Mouse (Mus musculus) embryonic facial prominence, embryonic 14.5 days (tissue): ENCODE data around the gene Sycp3. TPM values are rescaled to one million over a fixed set of nuclear protein-coding genes. Genes with fewer than 3 reads are reported as not detected.
"Not testable (repeated sequence)": the region's sequence is repeated elsewhere in the genome, so short reads cannot be mapped to it uniquely, and the experiment has no call there.

Source experiments
- ATAC-seq: fragments of 200-750 bp; cut with Nextera tagmentation; 2 replicates; pipeline ENCODE4 v1.8.0; 2017; ENCODE audit warnings: low read depth, moderate number of reproducible peaks, moderate TSS enrichment
- DNase-seq: peaks from one replicate; pipeline ENCODE4 v3.0.0-alpha.2; 2015; ENCODE audit warnings: low spot score
- H3K27ac ChIP-seq: fragments of 300-500 bp; sonication (generic); replicated peaks from 2 replicates; pipeline ENCODE4 v1.5.1; 2014; ENCODE audit warnings: low read depth, mild to moderate bottlenecking, low read length, moderate library complexity
- H3K27me3 ChIP-seq: fragments of 300-500 bp; sonication (generic); replicated peaks from 2 replicates; pipeline ENCODE4 v1.6.1; 2014; ENCODE audit warnings: low read length; ENCODE audit not compliant: control insufficient read depth, insufficient read depth
- H3K36me3 ChIP-seq: fragments of 300-500 bp; sonication (generic); 2 replicates; pipeline ENCODE4 v1.6.1; 2014; ENCODE audit warnings: low read length, mixed read lengths; ENCODE audit not compliant: control insufficient read depth, insufficient read depth
- H3K4me1 ChIP-seq: fragments of 300-500 bp; sonication (generic); 2 replicates; pipeline ENCODE4 v1.6.1; 2014; ENCODE audit warnings: antibody characterized with exemption, low read length; ENCODE audit not compliant: control insufficient read depth, insufficient read depth
- H3K4me2 ChIP-seq: fragments of 300-500 bp; sonication (generic); 2 replicates; pipeline ENCODE4 v1.6.1; 2014; ENCODE audit warnings: low read depth, mild to moderate bottlenecking, low read length, moderate library complexity, mixed read lengths
- H3K4me3 ChIP-seq: fragments of 300-500 bp; sonication (generic); 2 replicates; pipeline ENCODE4 v1.5.1; 2014; ENCODE audit warnings: low read depth, mild to moderate bottlenecking, low read length
- H3K9ac ChIP-seq: fragments of 300-500 bp; sonication (generic); 2 replicates; pipeline ENCODE4 v1.6.1; 2014; ENCODE audit warnings: low read depth, mild to moderate bottlenecking, low read length, moderate library complexity, mixed read lengths
- H3K9me3 ChIP-seq: fragments of 300-500 bp; sonication (generic); 2 replicates; pipeline ENCODE4 v1.6.1; 2016; ENCODE audit warnings: low read length; ENCODE audit not compliant: control insufficient read depth
- WGBS: fragments of 180-500 bp; shearing (Covaris S2); extraction: QIAGEN DNeasy Blood & Tissue Kit; methylation state at CpG from one replicate; pipeline ENCODE4 v1.1.7; 2014; 5-methylcytosine and 5-hydroxymethylcytosine counted together
- polyA plus RNA-seq: library from polyadenylated mRNA; unstranded; fragments of >200 nt; fragmentation: Nextera tagmentation; extraction: Ambion mirVana; gene quantifications from 2 replicates; pipeline ENCODE4 v1.2.1, GENCODE M21; 2014

Sycp3 gene
- polyA plus RNA-seq, 1 experiment from 2014 or later = not detected

DNA sequence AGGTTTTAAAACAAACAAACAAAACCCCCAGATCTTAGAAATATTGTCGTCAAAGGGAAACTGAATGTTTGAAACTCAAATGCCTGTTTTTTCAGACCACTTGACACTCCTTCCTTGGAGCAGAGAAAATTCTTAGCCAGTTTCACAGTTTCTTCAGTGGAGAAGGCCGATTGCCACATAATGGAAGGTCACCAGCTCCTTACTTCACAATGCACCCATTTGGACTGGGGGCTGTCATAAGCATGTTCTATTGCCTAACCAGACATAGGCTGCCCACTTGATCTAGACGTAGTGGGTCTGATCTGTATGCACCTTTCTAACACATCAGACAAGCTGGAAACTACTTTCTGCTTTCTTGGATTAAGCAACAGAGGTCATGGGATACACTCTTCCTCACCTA, 45.1 kb downstream of the Sycp3 start:
- Histone ChIP-seq H3K9me3 (no peaks in the 10 kb centered on the region), H3K4me2 (no peak overlapping the region; the same call in 1 of the 2 replicates), H3K27me3 (no peaks in the 10 kb centered on the region), H3K4me3 (peak overlapping the region; percentile 62; the same call in 1 of the 2 replicates), H3K36me3 (no peaks in the 10 kb centered on the region), H3K9ac (no peak overlapping the region), H3K4me1 (peaks cover 18% of the 10 kb centered on the region), H3K27ac (no peak overlapping the region)
- DNase-seq (no peak), ATAC-seq (no peak)
- 53% methylated on average over 3 of the region's 3 CpGs for WGBS

DNA sequence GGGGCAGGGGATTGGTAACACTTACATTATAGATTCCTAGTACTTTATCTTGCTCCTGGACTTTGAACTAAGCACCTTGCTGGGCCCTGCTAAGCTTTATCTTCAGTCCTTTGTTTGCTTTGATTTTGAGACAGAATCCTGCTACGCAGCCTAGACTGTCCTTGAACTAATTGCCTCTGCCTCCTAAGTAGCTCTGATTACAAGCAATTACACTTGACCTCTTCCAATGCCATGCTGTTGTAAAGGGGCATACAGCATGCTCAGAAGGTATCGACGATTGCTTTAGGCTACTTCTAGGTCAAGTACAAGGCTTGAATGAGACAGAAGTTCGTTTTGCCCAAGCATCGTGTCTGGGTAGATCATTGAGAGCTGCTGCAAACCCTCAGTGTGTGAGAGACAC, 45.9 kb downstream of the Sycp3 start:
- no peak overlapping the region for H3K4me3 ChIP-seq
- H3K9me3 ChIP-seq = no peaks in the 10 kb centered on the region
- no peaks in the 10 kb centered on the region for H3K36me3 ChIP-seq
- no peak for DNase-seq
- no peak overlapping the region for H3K9ac ChIP-seq
- ATAC-seq = no peak
- H3K4me1 ChIP-seq = peaks cover 18% of the 10 kb centered on the region
- no peak overlapping the region for H3K4me2 ChIP-seq
- H3K27me3 ChIP-seq = no peaks in the 10 kb centered on the region
- WGBS = 44% methylated on average over 5 of the region's 5 CpGs
- H3K27ac ChIP-seq = no peak overlapping the region

GRCm38 (mm10) chr10:88507691-88508143, 48.3 kb downstream of the Sycp3 start:
- WGBS = 75% methylated on average over 7 of the region's 7 CpGs
- Histone ChIP-seq H3K27ac (no peak overlapping the region), H3K4me2 (no peak overlapping the region), H3K9ac (no peak overlapping the region), H3K27me3 (no peaks in the 10 kb centered on the region), H3K9me3 (no peaks in the 10 kb centered on the region), H3K36me3 (no peaks in the 10 kb centered on the region), H3K4me1 (peaks cover 4% of the 10 kb centered on the region; the same call in 1 of the 2 replicates), H3K4me3 (no peak overlapping the region)
- no peak for DNase-seq
- ATAC-seq = no peak

GRCm38 (mm10) chr10:88510503-88511271, 51.3 kb downstream of the Sycp3 start:
- Histone ChIP-seq H3K4me1 (no peaks in the 10 kb centered on the region), H3K4me3 (no peak overlapping the region), H3K9ac (no peak overlapping the region), H3K9me3 (no peaks in the 10 kb centered on the region), H3K4me2 (no peak overlapping the region), H3K27me3 (no peaks in the 10 kb centered on the region), H3K27ac (no peak overlapping the region), H3K36me3 (no peaks in the 10 kb centered on the region)
- whole genome bisulfite sequencing = 76% methylated on average over 12 of the region's 12 CpGs
- no peak for ATAC-seq
- no peak for DNase-seq

DNA sequence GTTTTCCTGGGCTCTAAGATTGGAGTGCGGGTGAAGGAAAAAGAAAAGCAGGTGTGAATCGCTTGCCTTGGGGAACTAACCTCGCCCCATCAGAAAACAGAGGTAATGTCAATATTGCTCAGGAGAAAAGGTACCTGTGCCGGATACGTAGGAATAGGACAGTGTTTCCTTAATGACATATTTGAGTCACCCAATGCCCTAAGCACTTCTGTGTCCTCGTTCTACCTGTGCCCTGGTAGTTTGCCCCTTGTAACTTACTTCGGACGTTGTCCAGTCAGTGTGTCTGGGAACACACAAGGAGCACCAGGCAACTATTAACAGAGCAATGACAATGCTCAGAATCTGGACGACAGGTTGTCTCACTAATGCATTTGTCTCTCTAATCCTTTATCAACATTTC, 52.0 kb downstream of the Sycp3 start:
- WGBS = 87% methylated on average over 9 of the region's 9 CpGs
- Histone ChIP-seq H3K27ac (no peak overlapping the region), H3K36me3 (no peaks in the 10 kb centered on the region), H3K9me3 (no peaks in the 10 kb centered on the region), H3K9ac (no peak overlapping the region), H3K27me3 (no peaks in the 10 kb centered on the region), H3K4me1 (no peaks in the 10 kb centered on the region), H3K4me3 (no peak overlapping the region), H3K4me2 (no peak overlapping the region)
- ATAC-seq (no peak), DNase-seq (no peak)

- Histone ChIP-seq H3K27me3 (no peaks in the 10 kb centered on the region), H3K4me2 (no peak overlapping the region), H3K36me3 (no peaks in the 10 kb centered on the region), H3K9me3 (no peaks in the 10 kb centered on the region), H3K4me1 (no peaks in the 10 kb centered on the region), H3K4me3 (no peak overlapping the region), H3K27ac (no peak overlapping the region), H3K9ac (no peak overlapping the region)
- WGBS = 68% methylated on average over 8 of the region's 8 CpGs
- DNase-seq (no peak), ATAC-seq (no peak)
Measured at GRCm38 (mm10) chr10:88513574-88514135, 54.3 kb downstream of the Sycp3 start.

DNA sequence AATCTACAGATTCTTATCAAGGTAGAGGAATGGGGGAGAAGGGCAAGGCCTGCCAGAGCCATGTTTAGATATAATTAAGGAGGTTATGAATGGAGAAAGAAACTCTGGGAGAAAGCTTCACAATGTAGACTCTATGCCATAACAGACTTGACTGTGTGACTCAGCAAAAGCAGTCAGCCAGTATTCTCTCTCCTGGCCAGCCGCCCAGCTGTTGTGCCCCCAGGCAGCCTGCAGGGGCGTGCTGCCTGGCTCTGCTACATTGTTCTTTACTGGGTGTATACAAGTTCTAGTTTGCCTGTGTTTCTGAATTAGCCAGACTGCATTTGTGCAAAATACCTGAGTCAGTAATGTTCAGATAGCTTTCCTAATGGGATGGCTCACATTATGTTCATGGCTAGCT, 55.1 kb downstream of the Sycp3 start:
- Histone ChIP-seq H3K4me1 (no peaks in the 10 kb centered on the region), H3K27me3 (no peaks in the 10 kb centered on the region), H3K4me2 (no peak overlapping the region), H3K4me3 (no peak overlapping the region), H3K36me3 (no peaks in the 10 kb centered on the region), H3K27ac (no peak overlapping the region), H3K9ac (no peak overlapping the region), H3K9me3 (no peaks in the 10 kb centered on the region)
- ATAC-seq = no peak
- DNase-seq = peak; percentile 47
- 44% methylated on average over 2 of the region's 2 CpGs for WGBS

DNA sequence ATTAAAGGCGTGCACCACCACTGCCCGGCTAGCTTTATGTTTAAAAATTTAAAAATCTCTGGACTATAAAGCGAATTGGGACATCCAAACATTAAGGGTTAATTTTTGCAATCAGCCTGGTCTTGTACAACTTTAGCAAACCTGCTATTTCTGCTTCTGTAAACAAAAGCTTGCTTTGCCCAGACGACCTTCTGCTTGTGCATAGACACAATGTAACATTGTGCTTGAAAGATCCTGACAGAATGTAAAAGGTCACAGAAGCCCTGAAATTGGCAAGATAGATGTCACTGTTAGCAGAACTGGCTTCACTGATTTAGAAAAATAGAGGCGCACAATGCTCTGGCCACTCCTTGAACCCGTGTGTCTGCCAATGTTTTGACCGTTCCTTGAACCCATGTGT, 55.7 kb downstream of the Sycp3 start:
- 75% methylated on average over 6 of the region's 7 CpGs for WGBS
- H3K4me2 ChIP-seq, H3K9ac ChIP-seq, H3K36me3 ChIP-seq, DNase-seq, ATAC-seq, H3K4me3 ChIP-seq, H3K27ac ChIP-seq, H3K4me1 ChIP-seq, H3K9me3 ChIP-seq, H3K27me3 ChIP-seq: not testable (repeated sequence)

GRCm38 (mm10) chr10:88522795-88523194, 63.4 kb downstream of the Sycp3 start:
- no peaks in the 10 kb centered on the region for H3K4me1 ChIP-seq
- DNase-seq (no peak), ATAC-seq (no peak)
- no peaks in the 10 kb centered on the region for H3K9me3 ChIP-seq
- no peak overlapping the region for H3K27ac ChIP-seq
- WGBS = 92% methylated on average over 8 of the region's 8 CpGs
- H3K4me3 ChIP-seq = no peak overlapping the region
- H3K27me3 ChIP-seq = no peaks in the 10 kb centered on the region
- H3K9ac ChIP-seq = no peak overlapping the region
- H3K36me3 ChIP-seq = no peaks in the 10 kb centered on the region
- no peak overlapping the region for H3K4me2 ChIP-seq
